Mouse (Mus musculus) forebrain, embryonic 14.5 days (tissue): Measurements from ENCODE around the gene Galp. TPM values are rescaled to one million over a fixed set of nuclear protein-coding genes. Genes with fewer than 3 reads are reported as not detected.
"Not testable (repeated sequence)": the region's sequence is repeated elsewhere in the genome, so short reads cannot be mapped to it uniquely, and the experiment has no call there.

Experiments used
- ATAC-seq: fragments of 200-750 bp; cut with Nextera tagmentation; 2 replicates; pipeline ENCODE4 v1.8.0; 2017; ENCODE audit warnings: mild to moderate bottlenecking, moderate library complexity
- DNase-seq: peaks from one replicate; pipeline ENCODE4 v3.0.0-alpha.2; 2015; ENCODE audit warnings: low spot score
- H3K27ac ChIP-seq: fragments of 300-500 bp; sonication (generic); 2 replicates; pipeline ENCODE4 v1.5.1; 2014; ENCODE audit warnings: low read depth, mild to moderate bottlenecking, control low read depth, low read length, moderate library complexity
- H3K27me3 ChIP-seq: fragments of 300-500 bp; sonication (generic); replicated peaks from 2 replicates; pipeline ENCODE4 v1.6.1; 2014; ENCODE audit warnings: low read length, control low read depth, mixed read lengths; ENCODE audit not compliant: control insufficient read depth, insufficient read depth
- H3K36me3 ChIP-seq: fragments of 300-500 bp; sonication (generic); 2 replicates; pipeline ENCODE4 v1.6.1; 2014; ENCODE audit warnings: low read length, control low read depth; ENCODE audit not compliant: control insufficient read depth, insufficient read depth
- H3K4me1 ChIP-seq: fragments of 300-500 bp; sonication (generic); 2 replicates; pipeline ENCODE4 v1.6.1; 2014; ENCODE audit warnings: antibody characterized with exemption, low read length, control low read depth; ENCODE audit not compliant: control insufficient read depth, insufficient read depth
- H3K4me2 ChIP-seq: fragments of 300-500 bp; sonication (generic); 2 replicates; pipeline ENCODE4 v1.6.1; 2014; ENCODE audit warnings: mild to moderate bottlenecking, control low read depth, low read length
- H3K4me3 ChIP-seq: fragments of 300-500 bp; sonication (generic); 2 replicates; pipeline ENCODE4 v1.5.1; 2014; ENCODE audit warnings: low read depth, low read length, control low read depth
- H3K9ac ChIP-seq: fragments of 300-500 bp; sonication (generic); 2 replicates; pipeline ENCODE4 v1.6.1; 2014; ENCODE audit warnings: mild to moderate bottlenecking, low read length, control low read depth, moderate library complexity
- H3K9me3 ChIP-seq: fragments of 300-500 bp; sonication (generic); replicated peaks from 2 replicates; pipeline ENCODE4 v1.6.1; 2016; ENCODE audit warnings: low read length, control low read depth, mixed read lengths; ENCODE audit not compliant: control insufficient read depth
- WGBS: fragments of 180-500 bp; shearing (Covaris S2); extraction: QIAGEN DNeasy Blood & Tissue Kit; methylation state at CpG from one replicate; pipeline ENCODE4 v1.1.7; 2014; 5-methylcytosine and 5-hydroxymethylcytosine counted together
- polyA plus RNA-seq: library from polyadenylated mRNA; unstranded; fragments of >200 nt; fragmentation: Nextera tagmentation; extraction: Ambion mirVana; gene quantifications from 2 replicates; pipeline ENCODE4 v1.2.1, GENCODE M21; 2014

Gene Galp
- polyA plus RNA-seq, 1 experiment from 2014 or later: not detected

GRCm38 (mm10) chr7:6258232-6259220 is 61.6 kb downstream of the Galp start:
- Histone ChIP-seq H3K4me2 (no peak overlapping the region), H3K9me3 (no peaks in the 10 kb centered on the region), H3K36me3 (no peaks in the 10 kb centered on the region), H3K9ac (no peak overlapping the region), H3K27me3 (no peaks in the 10 kb centered on the region), H3K27ac (no peak overlapping the region), H3K4me1 (no peaks in the 10 kb centered on the region), H3K4me3 (no peak overlapping the region)
- ATAC-seq: no peak
- no peak for DNase-seq
- 37% methylated on average over 16 of the region's 16 CpGs for WGBS

- H3K27me3 ChIP-seq, ATAC-seq: not testable (repeated sequence)
- WGBS: 31% methylated on average over 2 of the region's 2 CpGs
These were observed 63.1 kb downstream of the Galp start for GRCm38 (mm10) chr7:6260004-6260403.

GRCm38 (mm10) chr7:6262120-6262519 is 65.2 kb downstream of the Galp start:
- Histone ChIP-seq H3K4me3 (no peak overlapping the region), H3K9me3 (no peaks in the 10 kb centered on the region), H3K4me2 (no peak overlapping the region), H3K4me1 (no peaks in the 10 kb centered on the region), H3K36me3 (no peaks in the 10 kb centered on the region), H3K27me3 (no peaks in the 10 kb centered on the region), H3K27ac (no peak overlapping the region), H3K9ac (no peak overlapping the region)
- no peak for ATAC-seq
- WGBS: 89% methylated on average over 3 of the region's 3 CpGs
- no peak for DNase-seq

More at GRCm38 (mm10) chr7:6260004-6260403, 63.1 kb downstream of the Galp start:
- not testable (repeated sequence) for H3K36me3 ChIP-seq, H3K4me2 ChIP-seq, H3K9me3 ChIP-seq, H3K4me1 ChIP-seq, H3K9ac ChIP-seq, DNase-seq, H3K27ac ChIP-seq, H3K4me3 ChIP-seq

- Histone ChIP-seq H3K4me1 (no peaks in the 10 kb centered on the region), H3K27me3 (no peaks in the 10 kb centered on the region), H3K36me3 (no peaks in the 10 kb centered on the region), H3K27ac (no peak overlapping the region), H3K9me3 (no peaks in the 10 kb centered on the region), H3K9ac (no peak overlapping the region), H3K4me3 (no peak overlapping the region), H3K4me2 (no peak overlapping the region)
- WGBS: 88% methylated on average over 4 of the region's 4 CpGs
- ATAC-seq (no peak), DNase-seq (no peak)
These were observed 66.1 kb downstream of the Galp start for GRCm38 (mm10) chr7:6262984-6263383.

GRCm38 (mm10) chr7:6265695-6266094 is 68.8 kb downstream of the Galp start:
- Histone ChIP-seq H3K27ac (no peak overlapping the region), H3K27me3 (no peaks in the 10 kb centered on the region), H3K4me1 (no peaks in the 10 kb centered on the region), H3K36me3 (no peaks in the 10 kb centered on the region), H3K4me3 (no peak overlapping the region), H3K9ac (no peak overlapping the region), H3K9me3 (no peaks in the 10 kb centered on the region), H3K4me2 (no peak overlapping the region)
- no peak for DNase-seq
- 63% methylated on average over 8 of the region's 8 CpGs for WGBS
- ATAC-seq: no peak

Other genes starting within 250 kb of the Galp start
- not detected in 2 replicates for gene Vmn1r65, start 186.1 kb upstream of the Galp start, polyA plus RNA-seq
- gene Nlrp4c, start 151.9 kb upstream of the Galp start, polyA plus RNA-seq: not detected in 2 replicates
- 12.6 and 13.8 TPM in 2 replicates for gene Zfp787, start 41.1 kb upstream of the Galp start, polyA plus RNA-seq
- gene Zfp444, start 24.9 kb upstream of the Galp start, polyA plus RNA-seq: 88.2 and 96.3 TPM in 2 replicates
- gene Zscan5b, start 25.2 kb downstream of the Galp start, polyA plus RNA-seq: not detected in 2 replicates
- gene Epp13, start 55.6 kb downstream of the Galp start, polyA plus RNA-seq: not detected in 2 replicates
- 11.7 and 13.5 TPM in 2 replicates for gene Zfp667, start 89.5 kb downstream of the Galp start, polyA plus RNA-seq
- 7.7 and 12.2 TPM in 2 replicates for gene Zfp583, start 134.2 kb downstream of the Galp start, polyA plus RNA-seq
- 1.7 and 2.7 TPM in 2 replicates for gene Gm3854, start 146.7 kb downstream of the Galp start, polyA plus RNA-seq
- gene Zfp78, start 166.2 kb downstream of the Galp start, polyA plus RNA-seq: 4.5 and 5.9 TPM in 2 replicates
- gene Zfp28, start 186.2 kb downstream of the Galp start, polyA plus RNA-seq: 15.8 and 18.4 TPM in 2 replicates
- 3.0 and 3.5 TPM in 2 replicates for gene Smim17, start 201.6 kb downstream of the Galp start, polyA plus RNA-seq
- not detected in 2 replicates for gene Gm20715, start 213.2 kb downstream of the Galp start, polyA plus RNA-seq
- gene Olfr1344, start 241.6 kb downstream of the Galp start, polyA plus RNA-seq: 0.14 TPM in 1 of 2 replicates, not detected in the other